Mouse (Mus musculus): Measurements from ENCODE around the gene Rtn4r.
A peak's percentile ranks its signal among the peaks of the same experiment; 100 is the strongest.

The Rtn4r gene

GRCm38 (mm10) chr16:18156579-18157350 is 29.3 kb downstream of the Rtn4r start:
- no peak for DNase-seq (ENCODE audit: low spot score in 2 of 2)

- no peak for DNase-seq (ENCODE audit: low spot score in 2 of 2)
These were observed 31.8 kb downstream of the Rtn4r start for GRCm38 (mm10) chr16:18159255-18159654.

GRCm38 (mm10) chr16:18159778-18160177 is 32.3 kb downstream of the Rtn4r start:
- DNase-seq (ENCODE audit: low spot score in 2 of 2), result no peak

- DNase-seq (ENCODE audit: low spot score in 2 of 2), result no peak
These were observed 33.1 kb downstream of the Rtn4r start for GRCm38 (mm10) chr16:18160514-18160913.

- DNase-seq (ENCODE audit: low spot score in 2 of 2), result no peak
These were observed 33.7 kb downstream of the Rtn4r start for GRCm38 (mm10) chr16:18161190-18161589.

GRCm38 (mm10) chr16:18164642-18165238 is 37.3 kb downstream of the Rtn4r start:
- no peak for DNase-seq (ENCODE audit: low spot score in 2 of 2)

GRCm38 (mm10) chr16:18166613-18167190 is 39.3 kb downstream of the Rtn4r start:
- no peak for DNase-seq (ENCODE audit: low spot score in 2 of 2)

GRCm38 (mm10) chr16:18169156-18169555 is 41.7 kb downstream of the Rtn4r start:
- DNase-seq (ENCODE audit: low spot score in 2 of 2), result no peak

GRCm38 (mm10) chr16:18169776-18170175 is 42.3 kb downstream of the Rtn4r start:
- DNase-seq (ENCODE audit: low spot score in 2 of 2), result no peak

- DNase-seq (ENCODE audit: low spot score in 2 of 2), result peak; percentile 74 to 81
These were observed 44.9 kb downstream of the Rtn4r start for GRCm38 (mm10) chr16:18172266-18172855.

GRCm38 (mm10) chr16:18173231-18173630 is 45.8 kb downstream of the Rtn4r start:
- peak; percentile 53 to 64 for DNase-seq (ENCODE audit: low spot score in 2 of 2)

- DNase-seq (ENCODE audit: low spot score in 2 of 2), result peak in 1 of 2 experiments; percentile 54
These were observed 46.3 kb downstream of the Rtn4r start for GRCm38 (mm10) chr16:18173788-18174187.

GRCm38 (mm10) chr16:18175817-18176541 is 48.5 kb downstream of the Rtn4r start:
- DNase-seq (ENCODE audit: low spot score in 2 of 2), result no peak

- no peak for DNase-seq (ENCODE audit: low spot score in 2 of 2)
These were observed 49.3 kb downstream of the Rtn4r start for GRCm38 (mm10) chr16:18176758-18177157.

GRCm38 (mm10) chr16:18179591-18179990 is 52.1 kb downstream of the Rtn4r start:
- DNase-seq (ENCODE audit: low spot score in 2 of 2), result no peak

GRCm38 (mm10) chr16:18181398-18181797 is 54.0 kb downstream of the Rtn4r start:
- DNase-seq (ENCODE audit: low spot score in 2 of 2), result no peak

- DNase-seq (ENCODE audit: low spot score in 2 of 2), result no peak
These were observed 55.3 kb downstream of the Rtn4r start for GRCm38 (mm10) chr16:18182766-18183165.

GRCm38 (mm10) chr16:18185715-18186449 is 58.4 kb downstream of the Rtn4r start:
- DNase-seq (ENCODE audit: low spot score in 2 of 2), result no peak

- DNase-seq (ENCODE audit: low spot score in 2 of 2), result no peak
These were observed 59.4 kb downstream of the Rtn4r start for GRCm38 (mm10) chr16:18186798-18187197.

- DNase-seq (ENCODE audit: low spot score in 2 of 2), result no peak
These were observed 59.8 kb downstream of the Rtn4r start for GRCm38 (mm10) chr16:18187221-18187620.

- no peak for DNase-seq (ENCODE audit: low spot score in 2 of 2)
These were observed 63.6 kb downstream of the Rtn4r start for GRCm38 (mm10) chr16:18191006-18191405.

Data from frontal cortex, postnatal 25 days (tissue).